Mouse (Mus musculus): ENCODE measurements at regions not wholly inside any gene's neighbourhood (a gene's known extent, or its start where the extent isn't known, plus 50 kb on each side); places are given as distances from the start of the nearest gene placed in this dataset.

DNA sequence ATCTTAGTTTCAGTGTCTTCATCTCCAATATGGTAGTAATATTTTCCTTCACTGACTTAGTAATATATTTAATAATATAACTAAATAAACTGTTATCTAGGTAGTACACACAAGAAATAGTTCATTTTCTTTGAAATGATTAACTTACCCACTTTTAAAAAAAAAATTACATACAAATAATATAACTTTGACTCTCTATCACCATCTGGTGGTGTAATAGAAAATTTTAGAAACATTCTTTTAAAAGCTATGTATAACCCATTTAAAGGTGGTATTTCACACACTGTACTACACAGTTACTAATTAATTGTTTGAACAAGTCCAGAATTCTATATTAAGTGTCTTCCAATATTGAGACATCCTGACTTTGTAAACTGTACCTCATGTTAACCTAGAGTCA lies 53.9 kb upstream of the Olfr266 start:
- H3K9me3 ChIP-seq (replicated peaks; ENCODE audit: control insufficient read depth, low read length), result no peaks in the 10 kb centered on the region
- no peak overlapping the region for H3K27ac ChIP-seq (ENCODE audit: low read depth, low read length)
- no peak overlapping the region for H3K4me3 ChIP-seq (ENCODE audit: low read depth, low read length)
- no peak overlapping the region for H3K9ac ChIP-seq (ENCODE audit: low read length)
- DNase-seq (ENCODE audit: low spot score), result peak; percentile 36
- H3K4me1 ChIP-seq (ENCODE audit: control insufficient read depth, insufficient read depth, low read length), result no peaks in the 10 kb centered on the region
- no peak for ATAC-seq
- no peak overlapping the region for H3K4me2 ChIP-seq (ENCODE audit: low read length)
- H3K27me3 ChIP-seq (replicated peaks; ENCODE audit: control insufficient read depth, insufficient read depth, low read length), result no peaks in the 10 kb centered on the region
- H3K36me3 ChIP-seq (ENCODE audit: control insufficient read depth, insufficient read depth, low read length), result no peaks in the 10 kb centered on the region

DNA sequence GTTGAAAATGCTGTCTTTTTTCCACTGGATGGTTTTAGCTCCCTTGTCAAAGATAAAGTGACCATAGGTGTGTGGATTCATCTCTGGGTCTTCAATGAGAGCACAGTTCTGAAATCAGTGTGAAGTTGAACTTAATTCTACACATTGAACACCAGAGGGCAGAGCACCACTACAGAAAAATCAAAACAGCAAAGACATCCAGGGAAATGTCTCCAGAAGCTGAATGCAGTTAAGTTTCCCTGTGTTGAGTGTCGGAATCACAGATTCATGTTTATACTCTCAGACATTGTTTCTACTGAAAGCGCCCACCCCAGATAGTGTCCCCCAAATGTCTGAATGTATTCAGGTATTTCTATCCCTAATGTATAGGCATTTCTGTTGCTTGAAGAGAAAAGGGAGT lies 77.1 kb upstream of the Olfr266 start:
- 45% methylated on average over 2 of the region's 2 CpGs for WGBS
- Histone ChIP-seq H3K27ac (ENCODE audit: low read depth, low read length) (no peak overlapping the region), H3K4me1 (ENCODE audit: control insufficient read depth, insufficient read depth, low read length) (no peaks in the 10 kb centered on the region), H3K36me3 (ENCODE audit: control insufficient read depth, insufficient read depth, low read length) (no peaks in the 10 kb centered on the region), H3K9ac (ENCODE audit: low read length) (no peak overlapping the region), H3K27me3 (replicated peaks; ENCODE audit: control insufficient read depth, insufficient read depth, low read length) (no peaks in the 10 kb centered on the region), H3K9me3 (replicated peaks; ENCODE audit: control insufficient read depth, low read length) (no peaks in the 10 kb centered on the region), H3K4me3 (ENCODE audit: low read depth, low read length) (no peak overlapping the region), H3K4me2 (ENCODE audit: low read length) (no peak overlapping the region)
- ATAC-seq, result peak; percentile 55; the same call in 1 of the 2 replicates
- peak; percentile 83 for DNase-seq (ENCODE audit: low spot score)

DNA sequence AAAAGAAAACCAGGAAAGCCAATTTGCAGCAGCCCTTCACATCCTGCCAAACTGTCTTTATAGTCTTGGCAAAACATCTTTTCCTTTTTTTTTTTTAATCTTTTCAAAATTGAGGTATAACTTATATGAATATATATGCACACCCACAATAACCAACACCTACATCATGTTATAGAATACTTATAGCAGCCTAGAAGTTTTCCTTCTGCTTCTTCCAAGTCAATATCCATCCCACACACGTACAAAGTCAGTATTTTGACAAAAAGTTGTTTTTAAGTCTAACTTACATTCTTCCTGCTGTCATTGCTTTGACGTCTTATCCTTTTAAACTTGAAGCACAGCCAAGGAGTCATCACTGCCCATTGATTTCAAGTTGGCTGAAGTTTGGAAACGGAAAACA lies 80.6 kb upstream of the Olfr266 start:
- Histone ChIP-seq H3K27ac (ENCODE audit: low read depth, low read length) (no peak overlapping the region), H3K4me1 (ENCODE audit: control insufficient read depth, insufficient read depth, low read length) (no peaks in the 10 kb centered on the region), H3K27me3 (replicated peaks; ENCODE audit: control insufficient read depth, insufficient read depth, low read length) (no peaks in the 10 kb centered on the region), H3K4me3 (ENCODE audit: low read depth, low read length) (no peak overlapping the region), H3K9ac (ENCODE audit: low read length) (no peak overlapping the region), H3K9me3 (replicated peaks; ENCODE audit: control insufficient read depth, low read length) (no peaks in the 10 kb centered on the region), H3K36me3 (ENCODE audit: control insufficient read depth, insufficient read depth, low read length) (no peaks in the 10 kb centered on the region), H3K4me2 (ENCODE audit: low read length) (no peak overlapping the region)
- DNase-seq (ENCODE audit: low spot score) (no peak), ATAC-seq (no peak)
- WGBS, result 83% methylated on average over 3 of the region's 3 CpGs

DNA sequence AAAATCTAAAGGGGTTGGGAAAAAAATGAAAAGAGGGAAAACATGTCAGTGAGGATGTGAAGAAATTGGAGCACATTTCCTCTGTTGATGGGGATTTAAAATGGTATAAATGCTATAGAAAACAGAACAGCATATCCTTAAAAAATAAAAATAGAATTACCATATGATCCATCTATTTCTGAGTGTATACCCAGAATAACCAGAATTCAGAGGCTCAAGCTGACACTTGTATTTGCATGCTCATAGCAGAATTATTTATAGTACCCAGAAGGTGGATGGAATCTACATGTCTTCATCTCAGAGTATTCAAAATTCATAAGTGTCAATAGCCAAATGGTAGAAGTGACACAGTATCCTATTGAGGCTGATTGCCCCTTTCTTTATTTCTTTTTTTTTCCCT lies 99.9 kb upstream of the Kcna3 start:
- Histone ChIP-seq H3K9ac (ENCODE audit: low read length) (no peak overlapping the region), H3K4me2 (ENCODE audit: low read length) (no peak overlapping the region), H3K4me1 (ENCODE audit: control insufficient read depth, insufficient read depth, low read length) (no peaks in the 10 kb centered on the region), H3K36me3 (ENCODE audit: control insufficient read depth, insufficient read depth, low read length) (no peaks in the 10 kb centered on the region), H3K27ac (ENCODE audit: low read depth, low read length) (no peak overlapping the region), H3K27me3 (replicated peaks; ENCODE audit: control insufficient read depth, insufficient read depth, low read length) (no peaks in the 10 kb centered on the region), H3K9me3 (replicated peaks; ENCODE audit: control insufficient read depth, low read length) (peaks cover 17% of the 10 kb centered on the region; the same call in 1 of the 2 replicates), H3K4me3 (ENCODE audit: low read depth, low read length) (no peak overlapping the region)
- DNase-seq (ENCODE audit: low spot score), result no peak
- no peak for ATAC-seq

DNA sequence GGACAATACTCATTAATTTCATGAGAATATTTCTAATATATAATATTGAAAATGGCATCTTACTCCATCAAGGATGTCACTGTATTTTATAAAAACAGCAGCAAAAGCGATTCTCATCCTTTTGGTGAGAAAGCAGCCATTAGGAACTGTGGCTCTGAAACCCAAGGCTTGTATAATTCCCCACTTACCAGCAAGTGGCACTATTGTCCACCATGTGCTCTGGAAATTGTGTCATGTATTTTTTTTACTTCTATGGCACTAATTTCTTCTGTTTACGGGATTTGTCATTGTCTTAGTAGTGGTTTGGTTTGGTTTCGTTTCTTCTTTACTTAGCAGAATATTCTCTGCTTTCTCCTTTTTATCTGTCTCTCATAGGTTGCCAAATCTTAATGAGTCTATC lies 95.9 kb upstream of the Kcna3 start:
- H3K9me3 ChIP-seq (replicated peaks; ENCODE audit: control insufficient read depth, low read length), result peaks cover 4% of the 10 kb centered on the region; the same call in 1 of the 2 replicates
- no peaks in the 10 kb centered on the region for H3K36me3 ChIP-seq (ENCODE audit: control insufficient read depth, insufficient read depth, low read length)
- ATAC-seq (no peak), DNase-seq (ENCODE audit: low spot score) (peak; percentile 77)
- H3K4me2 ChIP-seq (ENCODE audit: low read length), result no peak overlapping the region
- no peaks in the 10 kb centered on the region for H3K4me1 ChIP-seq (ENCODE audit: control insufficient read depth, insufficient read depth, low read length)
- no peaks in the 10 kb centered on the region for H3K27me3 ChIP-seq (replicated peaks; ENCODE audit: control insufficient read depth, insufficient read depth, low read length)
- WGBS, result 61% methylated on average over 3 of the region's 3 CpGs
- no peak overlapping the region for H3K27ac ChIP-seq (ENCODE audit: low read depth, low read length)
- no peak overlapping the region for H3K4me3 ChIP-seq (ENCODE audit: low read depth, low read length)
- H3K9ac ChIP-seq (ENCODE audit: low read length), result no peak overlapping the region

DNA sequence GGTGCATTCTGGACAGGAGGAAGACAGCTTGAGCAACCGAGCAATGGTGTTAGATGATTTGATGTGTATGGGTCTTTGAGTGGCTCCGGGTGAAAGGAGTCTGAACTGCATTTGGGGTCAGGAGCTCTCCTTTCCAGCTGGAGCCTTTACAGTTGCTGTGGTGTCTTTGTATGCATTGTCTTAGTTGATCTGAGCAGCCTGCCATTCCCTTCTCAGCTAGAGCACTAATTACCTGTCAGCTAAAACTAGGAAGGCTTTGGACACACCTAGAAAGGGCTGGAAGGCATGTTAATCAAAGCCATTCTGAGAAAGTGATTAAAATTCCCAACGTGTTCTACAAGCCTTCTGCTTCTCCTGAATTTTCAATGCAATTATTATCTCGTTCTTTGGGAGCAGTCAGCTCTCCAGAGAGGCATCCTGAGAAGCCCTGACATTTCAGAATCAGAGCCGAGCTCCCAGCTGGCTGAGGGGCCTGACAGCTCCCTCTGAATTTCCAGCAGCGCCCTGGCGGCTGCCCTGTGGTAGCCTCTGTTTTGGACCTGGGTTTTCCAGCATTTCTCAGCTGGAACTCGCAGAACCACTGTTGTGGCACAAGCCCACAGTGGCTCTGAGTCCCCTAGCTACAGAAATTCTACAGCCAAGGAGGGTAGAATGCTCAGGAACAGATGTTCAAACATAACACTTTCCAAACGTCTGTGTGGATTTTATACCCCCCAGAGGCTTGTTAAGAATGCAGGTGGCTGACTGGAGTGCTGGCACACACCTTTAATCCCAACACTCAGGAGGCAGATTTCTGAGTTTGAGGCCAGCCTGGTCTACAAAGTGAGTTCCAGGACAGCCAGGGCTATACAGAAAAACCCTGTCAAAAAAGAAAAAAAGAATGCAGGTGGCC lies 80.2 kb upstream of the Kcna3 start:
- peak; percentile 80 for DNase-seq (ENCODE audit: low spot score)

DNA sequence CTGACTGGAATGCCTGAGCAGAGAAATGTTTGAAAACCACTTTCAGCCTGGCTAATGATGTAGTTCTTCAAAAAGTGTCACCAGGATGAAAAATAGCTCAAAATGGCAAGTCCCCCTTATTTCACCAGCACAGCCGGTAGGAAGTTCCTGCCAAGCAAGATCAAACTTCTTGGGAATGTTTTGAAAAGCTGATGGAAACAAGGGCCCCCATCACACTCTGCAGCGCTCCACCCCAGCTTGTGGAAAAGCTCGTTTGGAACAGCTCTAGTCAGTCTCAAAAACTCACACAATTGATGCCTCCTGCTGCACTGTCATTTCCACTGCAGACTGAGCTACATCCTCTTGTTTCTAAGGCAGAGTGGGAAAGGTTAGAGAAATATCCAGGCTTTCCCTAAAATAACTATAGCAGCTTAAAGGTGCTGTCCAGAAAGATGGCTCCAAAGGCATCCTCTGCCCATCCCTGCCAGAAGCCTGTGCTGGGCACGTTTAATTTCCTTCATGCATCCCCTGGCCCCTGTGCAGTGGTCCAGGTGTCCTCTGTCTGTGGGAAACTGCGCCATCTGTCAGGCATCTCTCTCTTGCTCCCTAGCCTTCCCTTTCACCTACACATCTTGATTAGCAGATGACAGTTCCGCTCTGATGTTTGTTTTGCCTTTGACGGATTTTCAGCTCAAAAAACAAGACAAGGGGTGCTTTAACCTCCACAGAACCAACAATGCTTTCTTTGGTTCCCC lies 78.6 kb upstream of the Kcna3 start:
- H3K4me2 ChIP-seq (ENCODE audit: low read length), result no peak overlapping the region
- no peak overlapping the region for H3K4me3 ChIP-seq (ENCODE audit: low read depth, low read length)
- H3K9ac ChIP-seq (ENCODE audit: low read length), result no peak overlapping the region
- no peaks in the 10 kb centered on the region for H3K27me3 ChIP-seq (replicated peaks; ENCODE audit: control insufficient read depth, insufficient read depth, low read length)
- no peaks in the 10 kb centered on the region for H3K36me3 ChIP-seq (ENCODE audit: control insufficient read depth, insufficient read depth, low read length)
- H3K4me1 ChIP-seq (ENCODE audit: control insufficient read depth, insufficient read depth, low read length), result peaks cover 20% of the 10 kb centered on the region
- peak overlapping the region; percentile 44; the same call in 1 of the 2 replicates for H3K27ac ChIP-seq (ENCODE audit: low read depth, low read length)
- ATAC-seq, result no peak; the same call in 1 of the 2 replicates
- WGBS, result 29% methylated on average over 7 of the region's 7 CpGs
- peak; percentile 47 for DNase-seq (ENCODE audit: low spot score)
- no peaks in the 10 kb centered on the region for H3K9me3 ChIP-seq (replicated peaks; ENCODE audit: control insufficient read depth, low read length)

More for the DNA sequence above, 80.2 kb upstream of the Kcna3 start:
- Histone ChIP-seq H3K4me2 (ENCODE audit: low read length) (peak overlapping the region; percentile 18; the same call in 1 of the 2 replicates), H3K4me3 (ENCODE audit: low read depth, low read length) (no peak overlapping the region), H3K27me3 (replicated peaks; ENCODE audit: control insufficient read depth, insufficient read depth, low read length) (no peaks in the 10 kb centered on the region), H3K36me3 (ENCODE audit: control insufficient read depth, insufficient read depth, low read length) (no peaks in the 10 kb centered on the region), H3K9ac (ENCODE audit: low read length) (peak overlapping the region; percentile 7; the same call in 1 of the 2 replicates), H3K27ac (ENCODE audit: low read depth, low read length) (peak overlapping the region; percentile 89), H3K4me1 (ENCODE audit: control insufficient read depth, insufficient read depth, low read length) (peaks cover 20% of the 10 kb centered on the region), H3K9me3 (replicated peaks; ENCODE audit: control insufficient read depth, low read length) (no peaks in the 10 kb centered on the region)
- 3% methylated on average over 9 of the region's 9 CpGs for WGBS
- peak; percentile 86 for ATAC-seq

DNA sequence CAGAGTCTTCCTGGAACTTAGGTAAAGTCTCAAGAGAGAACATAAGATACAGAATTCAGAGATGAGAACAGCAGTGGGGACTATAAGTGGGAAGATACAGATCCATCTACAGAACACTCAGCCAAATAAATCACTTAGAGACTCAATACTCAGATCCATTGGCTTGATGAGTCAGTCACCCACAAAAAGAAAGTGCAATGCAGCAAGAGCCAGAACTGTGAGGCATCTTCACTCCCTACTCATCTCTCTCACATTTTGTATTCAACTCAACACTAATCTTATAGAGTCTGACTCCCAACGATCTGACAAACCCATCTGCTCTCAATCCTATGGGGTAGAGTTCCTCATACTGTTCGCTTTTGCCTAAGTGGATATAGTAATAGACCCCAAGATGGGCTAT lies 77.8 kb upstream of the Kcna3 start:
- no peak overlapping the region for H3K4me3 ChIP-seq (ENCODE audit: low read depth, low read length)
- no peaks in the 10 kb centered on the region for H3K27me3 ChIP-seq (replicated peaks; ENCODE audit: control insufficient read depth, insufficient read depth, low read length)
- no peak overlapping the region for H3K9ac ChIP-seq (ENCODE audit: low read length)
- 83% methylated on average over 2 of the region's 2 CpGs for WGBS
- no peak for DNase-seq (ENCODE audit: low spot score)
- no peak overlapping the region for H3K27ac ChIP-seq (ENCODE audit: low read depth, low read length)
- no peak for ATAC-seq
- no peaks in the 10 kb centered on the region for H3K36me3 ChIP-seq (ENCODE audit: control insufficient read depth, insufficient read depth, low read length)
- H3K4me2 ChIP-seq (ENCODE audit: low read length), result no peak overlapping the region
- no peaks in the 10 kb centered on the region for H3K9me3 ChIP-seq (replicated peaks; ENCODE audit: control insufficient read depth, low read length)
- peaks cover 20% of the 10 kb centered on the region for H3K4me1 ChIP-seq (ENCODE audit: control insufficient read depth, insufficient read depth, low read length)

DNA sequence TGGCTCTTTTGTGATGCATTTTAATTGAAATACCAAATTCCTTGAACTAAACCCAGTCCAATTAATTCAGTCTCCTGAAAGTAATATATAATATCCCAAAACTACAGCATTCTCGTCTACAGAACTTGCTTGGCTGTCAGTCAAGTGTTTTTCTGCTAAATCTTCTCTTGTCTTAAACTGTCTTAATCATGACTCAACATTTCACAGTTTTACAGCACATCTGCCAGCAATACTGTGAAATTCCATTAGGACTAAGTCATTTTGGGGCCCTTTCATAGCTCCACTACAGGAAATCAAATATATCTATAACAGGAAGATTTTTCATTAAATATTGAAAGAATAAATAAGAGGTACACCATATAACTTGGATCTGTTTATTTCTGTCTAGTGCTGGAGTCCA lies 75.4 kb upstream of the Kcna3 start:
- 40% methylated on average over 1 of the region's 1 CpGs for WGBS

More for the DNA sequence above, 75.4 kb upstream of the Kcna3 start:
- Histone ChIP-seq H3K27me3 (replicated peaks; ENCODE audit: control insufficient read depth, insufficient read depth, low read length) (no peaks in the 10 kb centered on the region), H3K9ac (ENCODE audit: low read length) (no peak overlapping the region), H3K27ac (ENCODE audit: low read depth, low read length) (no peak overlapping the region), H3K36me3 (ENCODE audit: control insufficient read depth, insufficient read depth, low read length) (no peaks in the 10 kb centered on the region), H3K4me2 (ENCODE audit: low read length) (no peak overlapping the region), H3K4me1 (ENCODE audit: control insufficient read depth, insufficient read depth, low read length) (peaks cover 11% of the 10 kb centered on the region), H3K9me3 (replicated peaks; ENCODE audit: control insufficient read depth, low read length) (no peaks in the 10 kb centered on the region), H3K4me3 (ENCODE audit: low read depth, low read length) (no peak overlapping the region)
- DNase-seq (ENCODE audit: low spot score) (no peak), ATAC-seq (no peak)

Data from forebrain, embryonic 14.5 days (tissue).